Mouse (Mus musculus) liver, postnatal 0 days (tissue): ENCODE measurements around the gene Thsd7b.

Source experiments
- CTCF ChIP-seq: sonication (generic); IDR thresholded peaks from 2 replicates; pipeline ENCODE4 v1.5.1; 2016; ENCODE audit warnings: antibody characterized with exemption, low read depth
- EP300 ChIP-seq: IDR thresholded peaks from 2 replicates; pipeline ENCODE4 v1.6.1; 2016; ENCODE audit warnings: antibody characterized with exemption, low read depth, mild to moderate bottlenecking

DNA sequence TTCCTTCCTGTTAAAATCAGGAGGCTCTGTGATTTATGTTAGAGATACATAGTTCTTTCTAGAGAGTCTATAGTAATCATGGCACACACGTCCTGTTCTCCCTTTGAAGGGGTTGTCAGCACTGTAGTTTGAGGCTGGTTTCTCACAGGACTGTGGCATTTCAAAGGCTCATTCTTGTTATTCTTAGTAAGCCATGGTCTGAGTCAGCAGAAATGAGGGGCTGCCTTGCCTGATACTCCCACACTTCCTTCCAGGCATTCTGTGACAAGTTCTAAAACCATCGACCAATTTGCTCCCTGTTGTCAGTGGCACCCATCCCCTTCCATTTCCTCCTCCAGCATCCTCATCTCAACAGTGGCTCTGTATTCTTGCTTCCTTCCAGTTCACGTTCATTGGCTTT is 384.9 kb downstream of the Thsd7b start:
- TF ChIP-seq CTCF (no peak), EP300 (no peak)
